Mouse (Mus musculus) inflammation-experienced regulatory T-cells (primary cell): Measurements from ENCODE around the gene Hmces. TPM values are rescaled to one million over a fixed set of nuclear protein-coding genes. Genes with fewer than 3 reads are reported as not detected.

Experiments used
- polyA plus RNA-seq, 2 experiments: library from polyadenylated mRNA; unstranded; fragments of 100-300 nt; shearing (Covaris generic); gene quantifications; one replicate each; pipeline ENCODE4 v1.2.1; 2017

Gene Hmces
- polyA plus RNA-seq, result 10 to 100 TPM; 45.7 to 58.2 TPM

GRCm38 (mm10) chr6:87913661-87914325 is at the start of gene Hmces:
Gene Hmces, plus strand, starts transcription at chr6:87913935.

DNA sequence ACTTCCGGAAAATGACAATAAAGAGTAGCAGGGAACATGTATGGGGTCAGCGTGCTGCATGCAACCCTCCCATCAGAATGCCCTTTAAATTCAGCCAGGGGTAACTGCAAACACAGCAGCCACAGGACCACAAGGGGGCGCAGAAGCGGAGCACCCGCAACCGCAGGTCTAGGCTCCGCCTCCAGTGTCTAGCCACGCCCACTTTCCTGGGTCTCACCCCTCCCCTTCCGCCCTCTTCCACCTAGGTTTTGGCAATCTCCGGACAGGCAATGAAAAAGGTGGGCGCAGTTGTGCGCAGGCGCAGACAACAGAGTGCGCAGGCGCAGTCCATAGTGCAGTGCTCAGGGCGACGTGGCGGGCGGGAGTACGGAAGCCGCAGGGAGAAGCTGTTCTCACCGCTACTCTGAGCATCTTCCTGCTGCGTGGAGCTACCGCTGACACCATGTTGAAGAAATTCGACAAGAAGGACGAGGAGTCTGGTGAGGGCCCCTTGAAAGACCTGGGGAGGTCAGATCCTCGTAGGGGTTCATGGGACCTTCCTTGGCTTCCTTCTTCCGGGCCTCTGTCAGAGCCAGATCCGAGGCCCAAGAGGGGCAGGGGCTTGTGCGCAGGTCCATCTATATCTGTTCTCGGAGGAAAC is 26.0 kb upstream of the Hmces start, which contains the start of gene Copg1:
TSS of gene Copg1 (plus strand) at position 221 of the 640 bp plus-strand sequence.

GRCm38 (mm10) chr6:87981547-87982256 is 68.0 kb downstream of the Hmces start, which contains the start of gene H1fx:
Gene H1fx, minus strand, starts transcription at chr6:87981637.

Other genes starting within 250 kb of the Hmces start
- 10 to 100 TPM in 1 of 2 experiments, 1 to 10 TPM in 1; 7.1 to 10.2 TPM for gene Aplf, start 241.7 kb upstream of the Hmces start, polyA plus RNA-seq
- gene Efcc1, start 183.1 kb upstream of the Hmces start, polyA plus RNA-seq, result under 1 TPM; 0.35 to 0.89 TPM
- gene Gp9, start 135.9 kb upstream of the Hmces start, polyA plus RNA-seq, result not detected
- 10 to 100 TPM; 38.7 to 41.2 TPM for gene Rab43, start 101.8 kb upstream of the Hmces start, polyA plus RNA-seq
- 10 to 100 TPM; 14.9 to 15.6 TPM for gene Gm45140, start 78.1 kb upstream of the Hmces start, polyA plus RNA-seq
- gene Isy1, start 75.1 kb upstream of the Hmces start, polyA plus RNA-seq, result 10 to 100 TPM; 73.0 to 83.9 TPM
- 1,000 to 10,000 TPM; 1,029 to 1,151 TPM for gene Cnbp, start 62.8 kb upstream of the Hmces start, polyA plus RNA-seq
- 100 to 1,000 TPM; 149 to 177 TPM for gene Copg1, start 26.1 kb upstream of the Hmces start, polyA plus RNA-seq
- under 1 TPM in 1 of 2 experiments, not detected in 1; 0.17 TPM for gene H1fx, start 67.7 kb downstream of the Hmces start, polyA plus RNA-seq
- 100 to 1,000 TPM; 254 to 287 TPM for gene Rab7, start 131.3 kb downstream of the Hmces start, polyA plus RNA-seq
- gene Rpn1, start 170.5 kb downstream of the Hmces start, polyA plus RNA-seq, result 100 to 1,000 TPM; 217 to 226 TPM